Mouse (Mus musculus): ENCODE measurements around the gene Slc25a25. TPM values are rescaled to one million over a fixed set of nuclear protein-coding genes. Genes with fewer than 3 reads are reported as not detected.

The Slc25a25 gene
- polyA plus RNA-seq, 1 experiment from 2014 or later, result 38.8 TPM

GRCm38 (mm10) chr2:32408429-32409424 is 42.5 kb downstream of the Slc25a25 start:
- Histone ChIP-seq H3K9ac (no peak overlapping the region), H3K27ac (no peak overlapping the region), H3K27me3 (peaks cover 2% of the 10 kb centered on the region; the same call in 1 of the 2 replicates), H3K36me3 (replicated peaks) (peaks cover under 1% of the 10 kb centered on the region), H3K4me3 (replicated peaks) (no peak overlapping the region), H3K4me2 (no peak overlapping the region), H3K4me1 (no peaks in the 10 kb centered on the region), H3K9me3 (no peaks in the 10 kb centered on the region)
- 67% methylated on average over 25 of the region's 25 CpGs for WGBS
- ATAC-seq (ENCODE audit: low FRiP score), result no peak

GRCm38 (mm10) chr2:32407144-32407824 is 44.0 kb downstream of the Slc25a25 start:
- H3K36me3 ChIP-seq (replicated peaks), result peaks cover 8% of the 10 kb centered on the region
- no peak for ATAC-seq (ENCODE audit: low FRiP score)
- H3K27me3 ChIP-seq, result peaks cover 2% of the 10 kb centered on the region; the same call in 1 of the 2 replicates
- H3K9ac ChIP-seq, result no peak overlapping the region
- 86% methylated on average over 7 of the region's 7 CpGs for WGBS
- no peak overlapping the region for H3K4me2 ChIP-seq
- no peaks in the 10 kb centered on the region for H3K9me3 ChIP-seq
- H3K27ac ChIP-seq, result no peak overlapping the region
- no peaks in the 10 kb centered on the region for H3K4me1 ChIP-seq
- no peak overlapping the region for H3K4me3 ChIP-seq (replicated peaks)

- Histone ChIP-seq H3K4me3 (replicated peaks) (no peak overlapping the region), H3K27ac (no peak overlapping the region), H3K4me1 (no peaks in the 10 kb centered on the region), H3K36me3 (replicated peaks) (peaks cover 30% of the 10 kb centered on the region), H3K9ac (no peak overlapping the region), H3K9me3 (no peaks in the 10 kb centered on the region), H3K4me2 (no peak overlapping the region), H3K27me3 (peaks cover 2% of the 10 kb centered on the region; the same call in 1 of the 2 replicates)
- WGBS, result 19% methylated on average over 2 of the region's 2 CpGs
- peak; percentile 45; the same call in 1 of the 2 replicates for ATAC-seq (ENCODE audit: low FRiP score)
Measured at GRCm38 (mm10) chr2:32404663-32405062, 46.6 kb downstream of the Slc25a25 start.

- no peaks in the 10 kb centered on the region for H3K27me3 ChIP-seq
- H3K4me2 ChIP-seq, result peak overlapping the region; percentile 92
- H3K36me3 ChIP-seq (replicated peaks), result peaks cover 16% of the 10 kb centered on the region
- H3K27ac ChIP-seq, result peak overlapping the region; percentile 84; the same call in 1 of the 2 replicates
- WGBS, result 1% methylated on average over 15 of the region's 15 CpGs
- ATAC-seq (ENCODE audit: low FRiP score), result no peak
- H3K4me3 ChIP-seq (replicated peaks), result peak overlapping the region; percentile 93
- H3K9ac ChIP-seq, result peak overlapping the region; percentile 87
- no peaks in the 10 kb centered on the region for H3K9me3 ChIP-seq
- peaks cover 18% of the 10 kb centered on the region for H3K4me1 ChIP-seq
Measured at GRCm38 (mm10) chr2:32396695-32397094, 54.5 kb downstream of the Slc25a25 start.

GRCm38 (mm10) chr2:32395946-32396621 is 55.2 kb downstream of the Slc25a25 start:
- WGBS, result 1% methylated on average over 58 of the region's 59 CpGs
- H3K4me1 ChIP-seq, result peaks cover 18% of the 10 kb centered on the region
- peak; percentile 95 for ATAC-seq (ENCODE audit: low FRiP score)
- H3K4me2 ChIP-seq, result peak overlapping the region; percentile 92
- H3K9me3 ChIP-seq, result no peaks in the 10 kb centered on the region
- peak overlapping the region; percentile 84 for H3K27ac ChIP-seq
- peaks cover 11% of the 10 kb centered on the region for H3K36me3 ChIP-seq (replicated peaks)
- peak overlapping the region; percentile 93 for H3K4me3 ChIP-seq (replicated peaks)
- H3K9ac ChIP-seq, result peak overlapping the region; percentile 87
- no peaks in the 10 kb centered on the region for H3K27me3 ChIP-seq

- peak within 1 kb of the TSS; percentile 87 for H3K9ac ChIP-seq
- WGBS, result 0% methylated on average over 31 of the region's 31 CpGs
- H3K4me3 ChIP-seq (replicated peaks), result peak within 1 kb of the TSS; percentile 93
- peak within 1 kb of the TSS; percentile 92 for H3K4me2 ChIP-seq
- H3K9me3 ChIP-seq, result no peaks in the 10 kb centered on the region
- H3K4me1 ChIP-seq, result peaks cover 18% of the 10 kb centered on the region
- H3K36me3 ChIP-seq (replicated peaks), result peaks cover 6% of the 10 kb centered on the region
- ATAC-seq (ENCODE audit: low FRiP score), result peak; percentile 90
- H3K27me3 ChIP-seq, result no peaks in the 10 kb centered on the region
- H3K27ac ChIP-seq, result peak within 1 kb of the TSS; percentile 84
Measured at GRCm38 (mm10) chr2:32395484-32395945, 55.7 kb downstream of the Slc25a25 start, which contains the start of gene Ptges2. Gene Ptges2, plus strand, starts transcription at chr2:32395896.

GRCm38 (mm10) chr2:32394973-32395372 is 56.3 kb downstream of the Slc25a25 start:
- Histone ChIP-seq H3K4me2 (peak overlapping the region; percentile 92), H3K36me3 (replicated peaks) (peaks cover under 1% of the 10 kb centered on the region; the same call in 1 of the 2 replicates), H3K27ac (peak overlapping the region; percentile 84), H3K9me3 (no peaks in the 10 kb centered on the region), H3K27me3 (no peaks in the 10 kb centered on the region), H3K4me3 (replicated peaks) (peak overlapping the region; percentile 93), H3K4me1 (peaks cover 18% of the 10 kb centered on the region), H3K9ac (peak overlapping the region; percentile 87)
- 5% methylated on average over 8 of the region's 8 CpGs for WGBS
- ATAC-seq (ENCODE audit: low FRiP score), result no peak

GRCm38 (mm10) chr2:32392063-32392462 is 59.2 kb downstream of the Slc25a25 start:
- no peaks in the 10 kb centered on the region for H3K36me3 ChIP-seq (replicated peaks)
- no peak overlapping the region for H3K9ac ChIP-seq
- H3K9me3 ChIP-seq, result no peaks in the 10 kb centered on the region
- H3K4me1 ChIP-seq, result peaks cover 11% of the 10 kb centered on the region
- ATAC-seq (ENCODE audit: low FRiP score), result no peak
- 85% methylated on average over 5 of the region's 5 CpGs for WGBS
- H3K27ac ChIP-seq, result no peak overlapping the region
- H3K27me3 ChIP-seq, result peaks cover 4% of the 10 kb centered on the region; the same call in 1 of the 2 replicates
- no peak overlapping the region for H3K4me2 ChIP-seq
- H3K4me3 ChIP-seq (replicated peaks), result no peak overlapping the region

GRCm38 (mm10) chr2:32390871-32391270 is 60.4 kb downstream of the Slc25a25 start:
- Histone ChIP-seq H3K4me1 (peaks cover 6% of the 10 kb centered on the region), H3K4me3 (replicated peaks) (no peak overlapping the region), H3K9ac (no peak overlapping the region), H3K27ac (no peak overlapping the region), H3K9me3 (no peaks in the 10 kb centered on the region), H3K27me3 (peaks cover 4% of the 10 kb centered on the region; the same call in 1 of the 2 replicates), H3K36me3 (replicated peaks) (no peaks in the 10 kb centered on the region), H3K4me2 (no peak overlapping the region)
- ATAC-seq (ENCODE audit: low FRiP score), result no peak
- WGBS, result 79% methylated on average over 8 of the region's 8 CpGs

- H3K36me3 ChIP-seq (replicated peaks), result no peaks in the 10 kb centered on the region
- WGBS, result 78% methylated on average over 2 of the region's 2 CpGs
- H3K9me3 ChIP-seq, result no peaks in the 10 kb centered on the region
- H3K27ac ChIP-seq, result no peak overlapping the region
- peaks cover 4% of the 10 kb centered on the region for H3K27me3 ChIP-seq
- no peak overlapping the region for H3K9ac ChIP-seq
- ATAC-seq (ENCODE audit: low FRiP score), result no peak
- H3K4me2 ChIP-seq, result no peak overlapping the region
- no peaks in the 10 kb centered on the region for H3K4me1 ChIP-seq
- H3K4me3 ChIP-seq (replicated peaks), result no peak overlapping the region
Measured at GRCm38 (mm10) chr2:32389157-32389556, 62.1 kb downstream of the Slc25a25 start.

- 62% methylated on average over 5 of the region's 5 CpGs for WGBS
- no peak for ATAC-seq (ENCODE audit: low FRiP score)
- Histone ChIP-seq H3K9me3 (no peaks in the 10 kb centered on the region), H3K4me3 (replicated peaks) (no peak within 1 kb of the TSS), H3K27me3 (peaks cover 6% of the 10 kb centered on the region), H3K4me1 (no peaks in the 10 kb centered on the region), H3K4me2 (no peak within 1 kb of the TSS), H3K36me3 (replicated peaks) (no peaks in the 10 kb centered on the region), H3K9ac (no peak within 1 kb of the TSS), H3K27ac (no peak within 1 kb of the TSS)
Measured at GRCm38 (mm10) chr2:32387706-32388490, 63.3 kb downstream of the Slc25a25 start, which contains the start of gene Lcn2. Gene Lcn2, minus strand, starts transcription at chr2:32388252.
